Mouse (Mus musculus) myocyte (in vitro differentiated cells): ENCODE data around the gene Pold2. TPM values are rescaled to one million over a fixed set of nuclear protein-coding genes. Genes with fewer than 3 reads are reported as not detected.

Experiments
- H3K27me3 ChIP-seq: one replicate; pipeline ENCODE4 v1.6.1; 2011; ENCODE audit not compliant: control insufficient read depth, insufficient read depth, insufficient read length
- H3K36me3 ChIP-seq: one replicate; pipeline ENCODE4 v1.6.1; 2011; ENCODE audit not compliant: control insufficient read depth, insufficient read depth
- H3K4me2 ChIP-seq: one replicate; pipeline ENCODE4 v1.6.1; 2011; ENCODE audit warnings: low read depth, control low read depth
- H3K4me3 ChIP-seq: one replicate; pipeline ENCODE4 v1.5.1; 2011; ENCODE audit warnings: mild to moderate bottlenecking, control low read depth, moderate library complexity
- H3K79me2 ChIP-seq: one replicate; pipeline ENCODE4 v1.6.1; 2011; ENCODE audit not compliant: control insufficient read depth, insufficient read depth
- H3ac ChIP-seq: one replicate; pipeline ENCODE4 v1.6.1; 2011; ENCODE audit not compliant: control insufficient read depth, insufficient read length
- CEBPB ChIP-seq: IDR thresholded peaks from 2 replicates; pipeline ENCODE4 v1.6.1; 2011; ENCODE audit warnings: mild to moderate bottlenecking, moderate library complexity; ENCODE audit not compliant: poor library complexity, insufficient read depth, severe bottlenecking
- E2F4 ChIP-seq: IDR thresholded peaks from one replicate; pipeline ENCODE4 v1.6.1; 2011; ENCODE audit warnings: mild to moderate bottlenecking, control low read depth, moderate library complexity; ENCODE audit not compliant: insufficient read depth
- MAX ChIP-seq: IDR thresholded peaks from one replicate; pipeline ENCODE4 v1.6.1; 2011; ENCODE audit warnings: low read depth, mild to moderate bottlenecking, control low read depth
- MYOD1 ChIP-seq, 3 experiments: IDR thresholded peaks; one replicate each; pipeline ENCODE4 v1.6.1; 2011; ENCODE audit warnings: control low read depth in 2 of 3, low read depth in 2 of 3, mild to moderate bottlenecking in 2 of 3, moderate library complexity in 1 of 3; ENCODE audit not compliant: insufficient read length in 2 of 3, control insufficient read depth in 1 of 3
- MYOG ChIP-seq, 3 experiments: IDR thresholded peaks; one replicate each; pipeline ENCODE4 v1.6.1; 2011; ENCODE audit warnings: control low read depth in 2 of 3, low read depth in 2 of 3, mild to moderate bottlenecking in 2 of 3; ENCODE audit not compliant: insufficient read length in 2 of 3, control insufficient read depth in 1 of 3, insufficient read depth in 1 of 3
- POLR2A ChIP-seq: IDR thresholded peaks from one replicate; pipeline ENCODE4 v1.6.1; 2011; ENCODE audit warnings: low read depth, mild to moderate bottlenecking, control low read depth, moderate library complexity; ENCODE audit not compliant: insufficient read length
- POLR2AphosphoS2 ChIP-seq: IDR thresholded peaks from one replicate; pipeline ENCODE4 v1.6.1; 2011; ENCODE audit warnings: low read depth, control low read depth; ENCODE audit not compliant: insufficient read length
- REST ChIP-seq: IDR thresholded peaks from one replicate; pipeline ENCODE4 v1.6.1; 2011; ENCODE audit warnings: mild to moderate bottlenecking, control low read depth, moderate library complexity; ENCODE audit not compliant: insufficient read depth, insufficient read length
- SRF ChIP-seq: IDR thresholded peaks from one replicate; pipeline ENCODE4 v1.6.1; 2011; ENCODE audit warnings: low read depth; ENCODE audit not compliant: control insufficient read depth, insufficient read length
- TCF12 ChIP-seq: IDR thresholded peaks from one replicate; pipeline ENCODE4 v1.6.1; 2011; ENCODE audit warnings: mild to moderate bottlenecking, control low read depth; ENCODE audit not compliant: poor library complexity, insufficient read depth, severe bottlenecking
- TCF3 ChIP-seq: IDR thresholded peaks from one replicate; pipeline ENCODE4 v1.6.1; 2011; ENCODE audit warnings: low read depth, control low read depth; ENCODE audit not compliant: insufficient read length
- USF1 ChIP-seq: IDR thresholded peaks from one replicate; pipeline ENCODE4 v1.6.1; 2011; ENCODE audit warnings: low read depth, mild to moderate bottlenecking, control low read depth, moderate library complexity
- polyA plus RNA-seq: library from polyadenylated mRNA; unstranded; fragments of >200 nt; fragmentation: generic; extraction: Trizol; gene quantifications from one replicate; pipeline ENCODE4 v1.2.1, GENCODE M21; 2012; ENCODE audit warnings: missing spikeins

Gene Pold2
- 101 TPM for polyA plus RNA-seq

DNA sequence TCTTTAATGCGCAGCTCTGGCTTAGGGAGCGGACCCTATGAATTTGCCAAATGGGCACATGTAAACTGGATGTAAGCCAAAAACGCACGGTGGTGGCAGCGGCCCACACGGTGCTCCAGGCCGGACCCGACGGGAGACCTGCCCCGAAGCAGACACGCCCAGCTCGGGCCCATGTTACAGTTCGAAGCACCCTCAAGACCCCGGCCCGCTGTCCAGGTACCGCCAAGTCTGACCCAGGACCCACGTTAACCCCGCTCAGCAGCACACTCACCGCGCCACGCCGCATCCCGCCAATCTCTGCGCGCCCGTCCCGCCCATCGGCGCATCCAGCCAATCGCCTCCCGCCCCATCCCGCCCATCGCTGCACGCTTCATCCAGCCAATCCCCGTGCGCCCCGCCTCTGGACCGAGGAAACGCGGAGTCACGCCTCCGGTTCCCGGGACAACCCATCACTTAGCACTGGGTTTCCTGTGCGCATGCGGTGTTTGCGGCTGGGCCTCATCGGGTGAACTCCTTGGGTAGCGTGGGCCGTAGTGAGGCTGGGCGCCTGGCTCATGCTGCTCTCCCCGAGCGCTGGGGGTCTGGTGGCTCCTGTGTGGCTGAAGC lies at the start of gene Pold2:
Gene Pold2 (minus strand): TSS at position 372 of the 606 bp plus-strand sequence.
- TF ChIP-seq TCF3 (no peak), REST (no peak), POLR2A (peak; percentile 93), TCF12 (no peak), USF1 (no peak), MAX (no peak), POLR2AphosphoS2 (peak; percentile 83), SRF (peak; percentile 65), E2F4 (peak; percentile 45), MYOG (IDR thresholded peaks at IDR 0.05; ENCODE audit: control insufficient read depth in 1 of 3, insufficient read depth in 1 of 3, insufficient read length in 2 of 3, low read depth in 2 of 3) (peak in 1 of 3 experiments; percentile 3), MYOD1 (IDR thresholded peaks at IDR 0.05; ENCODE audit: control insufficient read depth in 1 of 3, insufficient read length in 2 of 3, low read depth in 2 of 3) (no peak), CEBPB (no peak)
- Histone ChIP-seq H3ac (peak within 1 kb of the TSS; percentile 14), H3K4me2 (peak within 1 kb of the TSS; percentile 88), H3K79me2 (no peaks in the 10 kb centered on the region), H3K4me3 (peak within 1 kb of the TSS; percentile 50), H3K36me3 (no peaks in the 10 kb centered on the region), H3K27me3 (no peaks in the 10 kb centered on the region)

DNA sequence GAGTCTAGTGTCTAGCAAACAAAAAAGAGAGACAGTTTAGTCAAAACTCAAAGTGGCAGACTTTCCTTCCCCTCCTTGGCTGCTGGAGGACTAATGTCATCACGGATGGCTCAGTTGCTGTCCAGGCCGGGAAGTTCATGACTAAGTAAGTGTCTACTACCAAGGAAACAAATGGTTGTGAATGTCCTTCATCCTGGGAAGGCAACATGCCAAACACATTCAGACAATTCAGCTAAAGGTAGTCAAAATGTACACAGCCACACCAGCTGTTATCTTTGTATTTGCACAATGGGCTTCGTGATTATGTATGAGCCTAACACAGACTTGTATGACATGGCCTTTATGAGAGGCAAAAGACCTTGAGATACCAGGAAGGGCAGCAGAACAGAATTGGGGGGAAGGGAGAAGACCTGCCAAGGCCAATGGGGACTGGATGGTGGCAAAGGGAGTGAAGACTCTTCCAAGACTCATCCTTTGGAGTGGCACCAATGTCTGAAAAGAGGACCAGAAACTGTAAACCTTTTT lies 48.7 kb upstream of the Pold2 start:
- no peaks in the 10 kb centered on the region for H3K36me3 ChIP-seq
- no peaks in the 10 kb centered on the region for H3K79me2 ChIP-seq
- TF ChIP-seq POLR2A (no peak), REST (no peak), CEBPB (no peak), POLR2AphosphoS2 (no peak), MYOD1 (IDR thresholded peaks at IDR 0.05; ENCODE audit: control insufficient read depth in 1 of 3, insufficient read length in 2 of 3, low read depth in 2 of 3) (no peak), TCF12 (no peak), MAX (no peak), MYOG (IDR thresholded peaks at IDR 0.05; ENCODE audit: control insufficient read depth in 1 of 3, insufficient read depth in 1 of 3, insufficient read length in 2 of 3, low read depth in 2 of 3) (no peak), SRF (no peak), TCF3 (no peak), USF1 (no peak), E2F4 (no peak)
- H3K4me3 ChIP-seq, result no peak overlapping the region
- peaks cover 26% of the 10 kb centered on the region for H3K27me3 ChIP-seq
- no peak overlapping the region for H3ac ChIP-seq
- H3K4me2 ChIP-seq, result no peak overlapping the region

- Histone ChIP-seq H3K36me3 (no peaks in the 10 kb centered on the region), H3K4me2 (no peak overlapping the region), H3K27me3 (peaks cover 22% of the 10 kb centered on the region), H3K4me3 (no peak overlapping the region), H3ac (no peak overlapping the region), H3K79me2 (no peaks in the 10 kb centered on the region)
- no peak for TF ChIP-seq USF1
- TF ChIP-seq POLR2A, result no peak
- no peak for TF ChIP-seq SRF
- no peak for TF ChIP-seq CEBPB
- no peak for TF ChIP-seq MYOD1 (IDR thresholded peaks at IDR 0.05; ENCODE audit: control insufficient read depth in 1 of 3, insufficient read length in 2 of 3, low read depth in 2 of 3)
- no peak for TF ChIP-seq TCF3
- TF ChIP-seq MAX, result no peak
- no peak for TF ChIP-seq MYOG (IDR thresholded peaks at IDR 0.05; ENCODE audit: control insufficient read depth in 1 of 3, insufficient read depth in 1 of 3, insufficient read length in 2 of 3, low read depth in 2 of 3)
- no peak for TF ChIP-seq TCF12
These were observed 46.6 kb upstream of the Pold2 start for GRCm38 (mm10) chr11:5924699-5925098.

- Histone ChIP-seq H3K4me3 (no peak overlapping the region), H3K36me3 (no peaks in the 10 kb centered on the region), H3ac (no peak overlapping the region), H3K4me2 (no peak overlapping the region), H3K79me2 (no peaks in the 10 kb centered on the region), H3K27me3 (peaks cover 20% of the 10 kb centered on the region)
- TF ChIP-seq REST (no peak), USF1 (no peak), SRF (no peak), TCF12 (no peak), E2F4 (no peak)
These were observed 42.4 kb upstream of the Pold2 start for GRCm38 (mm10) chr11:5920323-5920960.
